Mouse (Mus musculus) gonadal fat pad, adult 2 months (tissue): ENCODE results near the gene Tnfrsf23. TPM values are rescaled to one million over a fixed set of nuclear protein-coding genes. Genes with fewer than 3 reads are reported as not detected.

Experiments
- polyA plus RNA-seq: library from polyadenylated mRNA; depleted of rRNA; stranded (reverse); fragments of >200 nt; gene quantifications from 2 replicates; pipeline ENCODE4 v1.2.3, GENCODE M21; 2012; rRNA removed

The Tnfrsf23 gene
- polyA plus RNA-seq, 1 experiment: 2.6 TPM

Other genes starting within 250 kb of the Tnfrsf23 start
- gene Cdkn1c, start 224.8 kb downstream of the Tnfrsf23 start, polyA plus RNA-seq: 15.3 and 17.5 TPM in 2 replicates
- 12.3 and 13.4 TPM in 2 replicates for gene Slc22a18, start 212.1 kb downstream of the Tnfrsf23 start, polyA plus RNA-seq
- 11.8 and 13.8 TPM in 2 replicates for gene Phlda2, start 182.7 kb downstream of the Tnfrsf23 start, polyA plus RNA-seq
- gene Nap1l4, start 136.8 kb downstream of the Tnfrsf23 start, polyA plus RNA-seq: 62.2 and 73.5 TPM in 2 replicates
- 17.0 and 18.5 TPM in 2 replicates for gene Cars, start 85.8 kb downstream of the Tnfrsf23 start, polyA plus RNA-seq
- 0.28 and 0.36 TPM in 2 replicates for gene Tnfrsf26, start 57.1 kb downstream of the Tnfrsf23 start, polyA plus RNA-seq
- 2.8 and 4.3 TPM in 2 replicates for gene Tnfrsf22, start 36.2 kb downstream of the Tnfrsf23 start, polyA plus RNA-seq
- 23.0 and 29.1 TPM in 2 replicates for gene Osbpl5, start 71.1 kb upstream of the Tnfrsf23 start, polyA plus RNA-seq
- 1.7 TPM in 1 of 2 replicates, not detected in the other for gene Mrgprg, start 81.1 kb upstream of the Tnfrsf23 start, polyA plus RNA-seq
- 0.93 and 1.1 TPM in 2 replicates for gene Mrgpre, start 98.6 kb upstream of the Tnfrsf23 start, polyA plus RNA-seq
- gene Nadsyn1, start 137.0 kb upstream of the Tnfrsf23 start, polyA plus RNA-seq: 8.4 and 11.5 TPM in 2 replicates
- 46.2 and 64.1 TPM in 2 replicates for gene Dhcr7, start 137.3 kb upstream of the Tnfrsf23 start, polyA plus RNA-seq
- 2.3 and 3.1 TPM in 2 replicates for gene Gm498, start 181.0 kb upstream of the Tnfrsf23 start, polyA plus RNA-seq